Mouse (Mus musculus): ENCODE data around the gene Dbx1.

GRCm38 (mm10) chr7:49635074-49635621, 1.5 kb downstream of the Dbx1 start:
- TF ChIP-seq CTCF (IDR thresholded peaks at IDR 0.05; ENCODE audit: borderline replicate concordance, control insufficient read depth, extremely low read depth, insufficient read depth, low read length, poor library complexity) (no peak), POLR2A (IDR thresholded peaks at IDR 0.05; ENCODE audit: control insufficient read depth, extremely low read depth, insufficient read depth, low read length, poor library complexity) (no peak)
